Mouse (Mus musculus): ENCODE data around the gene Mpc1.
A peak's percentile ranks its signal among the peaks of the same experiment; 100 is the strongest.
"Not testable (repeated sequence)": the region's sequence is repeated elsewhere in the genome, so short reads cannot be mapped to it uniquely, and the experiment has no call there.

Mpc1 gene

GRCm38 (mm10) chr17:8337159-8337558 lies 54.5 kb downstream of the Mpc1 start, which contains the start of gene Prr18:
Gene Prr18 (plus strand): TSS chr17:8337459.
- DNase-seq = not testable (repeated sequence)

GRCm38 (mm10) chr17:8339666-8340374 lies 57.1 kb downstream of the Mpc1 start:
- peak; percentile 46 to 78 for DNase-seq

GRCm38 (mm10) chr17:8340407-8341359 lies 58.0 kb downstream of the Mpc1 start:
- DNase-seq = peak; percentile 22 to 29

- DNase-seq = no peak
These were observed 58.8 kb downstream of the Mpc1 start for GRCm38 (mm10) chr17:8341360-8341963.

GRCm38 (mm10) chr17:8342706-8343105 lies 60.0 kb downstream of the Mpc1 start:
- no peak for DNase-seq

- no peak for DNase-seq
These were observed 60.7 kb downstream of the Mpc1 start for GRCm38 (mm10) chr17:8343416-8343815.
